Mouse (Mus musculus) hindlimb bud, embryonic 11.5 days (tissue): Measurements from ENCODE around the gene Mitd1.

Source experiments
- DNase-seq: peaks from one replicate; pipeline ENCODE4 v3.0.0-alpha.2; 2012; ENCODE audit warnings: low read depth, low spot score; ENCODE audit errors: extremely low spot score

The Mitd1 gene

GRCm38 (mm10) chr1:37890025-37890652, at the start of gene Mitd1, which contains the start of gene Mrpl30:
Gene Mitd1, minus strand, starts transcription at chr1:37890411.
Gene Mrpl30, plus strand, starts transcription at chr1:37890477.
- DNase-seq: peak; percentile 89

- DNase-seq: no peak
Measured at GRCm38 (mm10) chr1:37931806-37932205, 41.6 kb upstream of the Mitd1 start.

DNA sequence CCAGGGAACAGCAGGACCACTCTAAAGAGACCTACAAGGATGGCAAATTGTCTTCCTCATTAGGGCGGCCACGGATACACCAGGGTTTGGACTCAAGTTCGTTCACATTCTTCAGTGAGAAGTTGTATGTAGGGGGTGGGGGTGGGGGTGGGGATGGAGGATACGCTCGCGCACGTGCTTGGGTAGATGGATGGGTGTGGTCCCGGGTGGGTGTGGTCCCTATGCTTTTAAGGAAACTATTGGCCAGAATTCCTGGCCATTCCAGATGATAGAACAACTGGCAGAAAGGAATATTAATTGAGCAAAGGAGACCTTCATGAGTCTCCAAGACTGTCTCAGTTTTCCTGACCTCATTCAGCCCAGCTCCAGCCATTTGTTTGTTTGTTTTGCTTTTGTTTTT, 35.8 kb upstream of the Mitd1 start:
- no peak for DNase-seq

DNA sequence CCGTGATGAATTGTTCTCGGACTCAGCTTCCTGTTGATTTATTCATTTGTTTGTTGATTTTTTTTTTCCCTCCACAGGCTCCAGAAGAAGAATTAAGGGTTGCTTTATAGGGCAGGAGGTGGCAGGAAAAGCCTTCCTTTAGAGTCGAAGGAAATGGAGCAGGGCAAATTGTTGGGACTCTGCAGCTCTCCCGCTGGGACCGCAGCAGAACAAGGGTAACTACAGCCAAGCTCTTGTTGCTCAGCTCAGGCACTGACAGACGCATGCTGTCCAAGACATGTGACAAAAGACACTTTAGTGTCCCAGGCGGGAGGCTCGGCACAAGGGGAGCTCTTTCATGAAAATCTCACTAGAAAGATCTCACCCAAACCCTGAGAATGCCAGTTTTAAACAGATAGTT, 32.3 kb upstream of the Mitd1 start:
- no peak for DNase-seq

- DNase-seq: no peak
Measured at GRCm38 (mm10) chr1:37918096-37918495, 27.9 kb upstream of the Mitd1 start.

- DNase-seq: no peak
Measured at GRCm38 (mm10) chr1:37917666-37918065, 27.5 kb upstream of the Mitd1 start.

DNA sequence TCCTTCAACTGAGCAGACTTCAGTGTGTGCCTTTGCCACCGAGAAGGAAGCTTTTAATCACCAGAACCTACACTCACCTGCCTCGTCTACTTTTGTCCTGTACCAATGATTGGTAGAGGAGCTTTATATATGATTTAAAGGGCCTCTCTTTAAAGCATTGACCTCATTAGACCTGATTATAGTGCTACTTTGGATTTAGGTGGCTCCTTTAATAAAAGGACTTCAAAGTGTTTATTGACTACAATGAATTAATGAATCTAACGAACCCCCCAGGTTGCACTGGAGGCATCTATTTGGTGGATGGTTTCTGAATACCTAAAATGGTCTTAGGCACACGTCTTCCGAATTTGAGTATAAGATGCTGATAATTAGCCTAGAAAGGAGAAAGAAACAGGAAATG, 26.2 kb upstream of the Mitd1 start, which contains the start of gene Lyg2:
Gene Lyg2 (minus strand): TSS at position 101 of the 400 bp plus-strand sequence.
- no peak for DNase-seq

DNA sequence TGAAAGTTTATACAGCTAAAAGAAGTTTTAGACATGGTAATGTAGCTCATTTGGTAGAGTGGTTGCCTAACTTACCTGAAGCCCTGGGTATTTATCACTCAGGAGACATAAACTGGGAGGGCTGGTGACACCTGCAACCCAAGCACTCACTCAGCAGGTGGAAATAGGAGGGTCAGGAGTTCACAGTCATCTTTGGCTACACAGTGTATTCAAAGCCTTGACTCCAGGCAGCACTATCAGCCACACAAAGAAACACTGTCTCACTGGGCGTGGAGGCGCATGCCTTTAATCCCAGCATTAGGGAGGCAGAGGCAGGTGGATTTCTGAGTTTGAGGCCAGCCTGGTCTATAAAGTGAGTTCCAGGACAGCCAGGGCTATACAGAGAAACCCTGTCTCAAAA, 22.5 kb upstream of the Mitd1 start:
- no peak for DNase-seq

GRCm38 (mm10) chr1:37903178-37903577, 13.0 kb upstream of the Mitd1 start:
- no peak for DNase-seq

DNA sequence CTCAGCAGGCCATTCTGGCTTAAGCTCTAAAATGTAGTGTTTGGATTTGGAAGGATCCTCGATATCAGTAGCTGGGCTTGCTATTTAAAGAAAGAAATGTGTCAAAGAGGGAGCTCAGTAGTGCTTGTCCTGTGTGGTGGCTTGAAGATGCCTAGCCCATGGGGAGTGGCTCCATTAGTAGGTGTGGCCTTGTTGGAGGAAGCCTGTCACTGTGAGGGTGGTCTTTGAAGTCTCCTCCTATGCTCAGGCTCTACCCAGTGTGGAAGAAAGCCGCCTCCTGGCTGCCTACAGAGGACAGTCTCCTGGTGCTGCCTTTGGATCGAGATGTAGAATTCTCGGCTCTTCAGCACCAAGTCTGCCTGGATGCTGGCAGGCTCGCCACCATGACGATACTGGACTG, 10.1 kb upstream of the Mitd1 start:
- DNase-seq: no peak

DNA sequence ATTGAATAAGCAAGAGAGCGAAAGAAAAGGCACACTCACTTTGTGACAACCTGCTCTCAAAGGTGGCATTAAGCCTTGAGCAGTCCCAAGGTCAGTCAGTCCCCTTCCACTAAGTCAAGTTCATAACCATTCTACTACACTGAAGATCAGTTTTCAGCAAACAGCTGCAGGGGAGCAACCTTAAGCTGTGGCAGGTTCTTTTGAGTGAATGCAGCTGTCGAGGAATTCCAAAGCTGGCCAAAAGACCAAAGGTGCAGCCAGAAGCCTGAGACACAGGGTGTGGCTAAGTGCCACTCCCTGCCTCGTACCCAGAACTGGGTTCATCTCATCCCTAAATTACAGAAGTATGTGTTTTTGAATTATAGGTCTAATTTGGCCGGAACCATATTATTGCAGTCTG, 9.6 kb upstream of the Mitd1 start:
- DNase-seq: no peak

- no peak for DNase-seq
Measured at GRCm38 (mm10) chr1:37894606-37895005, 4.4 kb upstream of the Mitd1 start.

GRCm38 (mm10) chr1:37891400-37891799, 1.2 kb upstream of the Mitd1 start:
- no peak for DNase-seq

GRCm38 (mm10) chr1:37889206-37889605, 1.0 kb downstream of the Mitd1 start:
- DNase-seq: no peak

DNA sequence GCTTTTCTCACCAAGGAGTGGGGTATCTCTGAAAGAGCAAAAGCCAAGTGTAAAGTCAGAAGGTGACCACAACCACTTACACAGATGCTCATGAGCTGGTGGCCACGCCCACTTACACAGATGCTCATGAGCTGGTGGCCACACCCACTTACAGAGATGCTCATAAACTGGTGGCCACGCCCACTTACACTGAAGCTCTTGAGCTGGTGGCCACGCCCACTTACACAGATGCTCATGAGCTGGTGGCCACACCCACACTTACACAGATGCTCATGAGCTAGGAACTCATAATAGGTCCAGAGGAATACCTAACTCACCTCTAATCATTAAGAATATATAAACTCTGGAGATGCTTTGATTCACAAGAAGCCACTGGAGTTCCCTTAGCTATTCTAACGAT, 5.8 kb downstream of the Mitd1 start:
- no peak for DNase-seq

DNA sequence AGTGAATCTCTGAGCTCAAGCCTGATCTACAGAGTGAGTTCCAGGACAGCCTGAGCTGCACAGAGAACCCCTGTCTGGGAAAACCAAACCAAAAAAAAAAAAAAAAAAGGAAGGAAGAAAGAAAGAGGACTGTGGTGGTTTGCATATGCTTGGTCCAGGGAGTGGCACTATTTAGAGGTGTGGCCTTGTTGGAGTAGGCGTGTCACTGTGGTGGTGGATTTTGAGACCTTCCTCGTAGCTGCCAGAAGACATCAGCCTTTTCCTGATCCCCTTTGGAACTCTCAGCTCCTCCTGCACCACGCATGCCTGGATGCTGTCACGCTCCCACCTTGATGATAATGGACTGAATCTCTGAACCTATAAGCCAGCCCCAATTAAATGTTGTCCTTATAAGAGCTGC, 6.8 kb downstream of the Mitd1 start:
- no peak for DNase-seq

- DNase-seq: no peak
Measured at GRCm38 (mm10) chr1:37877736-37878460, 12.3 kb downstream of the Mitd1 start.

DNA sequence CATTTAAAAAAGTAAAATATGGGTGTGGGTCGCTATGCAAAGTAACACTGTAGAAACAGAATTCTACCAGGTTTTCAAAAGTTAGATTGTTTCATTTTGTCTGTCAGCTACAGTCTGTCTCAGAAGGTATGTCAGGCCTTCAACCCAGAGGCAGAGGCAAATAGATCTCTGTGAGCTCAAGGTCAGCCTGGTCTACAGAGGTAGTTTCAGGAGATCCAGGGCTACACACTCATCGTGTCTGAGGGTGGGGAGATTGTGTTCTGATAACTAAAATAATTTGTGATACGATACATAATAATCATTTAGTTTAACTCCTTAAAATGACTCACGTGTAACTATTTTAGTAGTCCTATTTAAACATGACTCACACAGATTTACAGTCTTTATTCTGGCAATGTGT, 17.1 kb downstream of the Mitd1 start:
- DNase-seq: no peak

GRCm38 (mm10) chr1:37872131-37873067, 17.8 kb downstream of the Mitd1 start:
- DNase-seq: no peak

GRCm38 (mm10) chr1:37871704-37872103, 18.5 kb downstream of the Mitd1 start, which contains the start of gene Lipt1:
Gene Lipt1, plus strand, starts transcription at chr1:37871738.
- no peak for DNase-seq

- DNase-seq: no peak
Measured at GRCm38 (mm10) chr1:37869362-37869761, 20.8 kb downstream of the Mitd1 start.
